Mouse (Mus musculus) heart, adult 8-10 months (tissue): ENCODE measurements at regions not wholly inside any gene's neighbourhood (a gene's known extent, or its start where the extent isn't known, plus 50 kb on each side); places are given as distances from the start of the nearest gene placed in this dataset.

Experiments used
- DNase-seq: peaks from one replicate; pipeline ENCODE4 v3.0.0; 2022; ENCODE audit warnings: low spot score

DNA sequence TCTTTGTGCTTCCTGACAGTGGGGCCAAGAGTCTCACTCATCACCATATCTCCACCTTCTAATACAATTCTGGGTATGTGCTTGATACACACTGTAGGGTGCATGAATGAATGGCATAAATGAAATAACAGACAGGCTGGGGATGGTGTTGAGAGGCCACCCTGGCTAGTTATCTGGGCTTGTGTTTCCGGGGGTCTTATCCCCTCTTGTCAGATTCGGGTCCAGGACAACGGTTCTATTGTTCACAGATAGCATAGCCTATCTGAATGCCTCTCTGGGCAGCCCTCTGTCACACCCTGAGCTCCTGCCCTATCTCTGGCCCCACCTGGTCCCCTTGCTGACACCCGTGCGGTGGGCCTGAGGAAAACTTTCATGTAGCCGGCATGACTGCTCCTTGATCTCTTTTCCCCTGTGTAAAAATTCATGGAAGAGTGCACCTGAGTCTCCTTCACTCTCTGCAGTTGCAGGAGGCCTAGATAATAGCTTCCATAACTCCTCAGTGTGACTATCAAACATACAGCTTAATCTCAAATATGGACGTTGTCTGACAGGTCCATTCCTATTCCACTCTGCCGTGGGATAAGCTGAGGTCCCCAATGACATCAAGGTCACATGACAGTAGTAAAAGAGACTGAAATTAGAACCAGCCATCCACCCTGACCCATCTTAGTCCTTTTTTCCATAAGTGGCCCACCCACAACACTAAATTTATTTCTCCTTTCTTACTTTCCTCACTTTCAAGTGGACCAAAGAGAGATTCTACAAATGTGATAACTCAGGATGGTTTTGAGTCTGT lies 1298.4 kb upstream of the A1bg start:
- no peak for DNase-seq

- DNase-seq, result no peak
Observed at GRCm38 (mm10) chr15:62220620-62221019, 1297.8 kb upstream of the A1bg start.

DNA sequence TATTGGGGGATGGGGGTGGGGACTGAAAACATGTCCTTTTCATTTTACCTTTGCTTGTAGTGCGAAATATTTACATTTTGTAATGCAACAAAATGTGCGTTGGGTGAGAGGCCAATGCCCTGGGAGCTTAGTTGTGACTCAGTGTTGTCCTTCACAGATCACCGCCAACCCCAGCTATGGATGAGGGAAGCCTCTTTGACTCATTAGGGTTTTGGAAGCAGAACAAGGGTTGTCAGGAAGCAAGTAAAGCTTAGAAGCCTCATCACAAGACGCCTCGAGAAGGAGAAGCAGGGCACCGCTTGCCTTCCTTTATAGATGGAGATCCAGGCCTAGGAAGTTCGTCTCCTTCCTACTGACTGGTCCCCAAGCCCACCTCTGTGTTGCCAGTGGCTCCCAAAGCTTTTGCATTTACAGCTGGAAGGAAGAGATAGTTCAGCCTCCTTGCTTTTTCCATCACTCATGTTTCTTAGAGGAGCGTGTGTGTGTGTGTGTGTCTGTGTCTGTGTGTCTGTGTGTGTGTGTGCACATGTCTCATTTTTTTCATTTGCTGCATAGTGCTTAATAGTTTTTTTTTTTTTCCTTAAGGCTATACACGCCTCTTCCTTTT lies 1297.2 kb upstream of the A1bg start:
- DNase-seq, result no peak

- no peak for DNase-seq
Observed at GRCm38 (mm10) chr15:62218346-62219080, 1295.7 kb upstream of the A1bg start.

DNA sequence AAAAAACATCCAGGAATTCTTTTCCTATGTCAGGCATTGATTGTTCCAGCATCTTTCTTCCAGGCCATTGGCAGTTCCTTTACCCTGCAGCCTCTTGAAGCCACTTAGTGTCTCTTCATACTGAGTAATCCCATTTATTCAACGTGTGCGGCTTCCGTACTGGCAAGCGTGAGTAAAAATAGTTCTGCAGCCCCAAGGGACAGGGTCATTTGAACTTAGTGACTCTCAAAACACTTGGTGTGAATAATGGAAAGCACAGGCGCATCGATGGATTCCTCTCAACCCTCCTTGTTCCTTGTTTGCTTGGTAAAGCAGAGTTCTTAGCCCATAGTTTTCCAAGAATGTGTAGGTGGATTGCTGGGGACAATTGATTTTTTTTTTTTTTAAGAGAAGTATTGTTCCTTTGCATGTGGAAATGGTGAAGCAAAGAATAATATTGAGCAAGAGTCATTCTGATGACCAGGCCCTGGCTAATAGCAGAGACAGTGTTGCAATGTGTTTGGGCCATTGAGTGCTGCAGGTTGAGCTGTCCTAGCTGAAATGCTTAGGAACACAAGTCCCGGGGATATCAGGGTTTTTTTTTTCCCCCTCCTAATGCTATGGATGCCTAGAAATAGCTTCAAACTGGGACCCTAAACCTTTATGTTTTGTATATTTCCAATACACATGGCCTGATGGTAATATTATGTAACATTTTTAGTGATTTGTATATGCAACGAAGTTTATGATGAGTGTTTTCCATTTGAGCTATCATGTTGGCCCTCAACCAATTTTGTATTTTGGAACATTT lies 1294.1 kb upstream of the A1bg start:
- DNase-seq, result peak; percentile 60

GRCm38 (mm10) chr15:62215616-62216398 lies 1293.0 kb upstream of the A1bg start:
- no peak for DNase-seq

DNA sequence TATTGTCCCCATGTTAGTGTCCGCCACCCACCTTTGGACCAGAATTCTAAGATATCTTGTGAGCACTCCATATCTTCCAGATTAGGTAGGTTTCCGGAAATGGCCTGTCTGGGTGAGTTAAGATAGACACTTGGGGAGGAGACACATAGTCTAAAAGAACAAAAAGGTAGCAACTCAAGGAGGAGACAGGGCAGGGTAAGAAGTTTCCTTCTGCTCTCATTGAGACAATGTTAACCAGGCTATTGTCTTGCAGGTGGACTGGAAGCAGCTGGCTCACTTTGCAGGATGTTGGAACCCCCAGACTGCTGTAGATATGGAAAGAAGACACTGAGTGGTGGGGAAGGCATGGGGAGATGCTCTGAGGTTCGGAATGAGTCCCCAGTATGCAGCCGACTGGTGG lies 1291.5 kb upstream of the A1bg start:
- DNase-seq, result no peak

DNA sequence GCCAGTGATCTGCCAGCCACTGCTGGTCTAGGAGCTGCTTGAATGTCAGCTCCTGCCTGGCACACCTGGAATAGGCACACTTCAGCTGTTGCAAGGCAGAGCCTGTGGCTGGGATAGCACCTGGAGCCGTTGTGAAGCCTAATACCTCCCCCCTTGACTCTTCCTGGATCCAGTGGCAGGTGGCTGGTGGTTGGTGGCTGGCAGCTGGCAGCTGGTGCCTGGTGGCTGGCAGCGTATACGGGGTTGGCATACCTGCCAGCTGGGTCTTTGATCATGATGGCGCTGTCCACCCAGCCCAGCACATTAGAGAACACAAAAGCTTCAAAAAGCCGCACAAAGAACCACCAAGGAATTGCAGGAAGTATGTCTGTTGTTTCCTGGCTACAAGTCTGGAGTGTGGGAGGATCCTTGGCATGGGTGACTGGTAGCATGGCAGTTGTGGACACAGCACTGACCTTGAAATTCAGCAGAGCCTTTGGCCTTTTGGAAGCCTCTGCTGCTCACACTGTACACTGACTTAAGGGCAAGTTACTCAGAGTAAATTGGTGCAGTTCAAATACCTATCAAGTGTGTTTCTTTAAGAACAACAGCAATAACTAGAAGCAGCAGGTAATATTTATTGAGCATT lies 1289.6 kb upstream of the A1bg start:
- no peak for DNase-seq

GRCm38 (mm10) chr15:62209881-62210481 lies 1287.2 kb upstream of the A1bg start:
- DNase-seq, result no peak

- DNase-seq, result no peak
Observed at GRCm38 (mm10) chr15:62209296-62209695, 1286.5 kb upstream of the A1bg start.

DNA sequence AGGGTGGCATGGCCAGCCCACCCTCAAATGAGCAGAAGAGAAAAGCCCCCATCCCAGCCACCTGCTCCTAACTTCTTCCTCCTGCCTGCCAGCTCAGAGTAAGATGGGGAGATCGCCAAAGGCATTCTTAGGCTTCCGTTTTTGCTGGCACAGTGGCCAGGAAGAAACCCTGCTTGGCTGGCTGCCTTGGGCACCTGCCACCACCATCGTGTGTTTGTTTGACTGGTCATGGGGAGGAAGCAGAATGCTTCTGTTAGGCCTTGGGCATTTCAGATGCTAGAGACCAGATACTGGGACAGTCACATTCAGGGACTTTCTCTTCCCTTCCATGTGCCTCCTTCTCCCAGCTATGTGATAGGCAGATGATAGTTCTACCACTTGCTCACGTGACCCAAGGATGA lies 1283.7 kb upstream of the A1bg start:
- no peak for DNase-seq

GRCm38 (mm10) chr15:62203951-62204905 lies 1281.4 kb upstream of the A1bg start:
- DNase-seq, result no peak

DNA sequence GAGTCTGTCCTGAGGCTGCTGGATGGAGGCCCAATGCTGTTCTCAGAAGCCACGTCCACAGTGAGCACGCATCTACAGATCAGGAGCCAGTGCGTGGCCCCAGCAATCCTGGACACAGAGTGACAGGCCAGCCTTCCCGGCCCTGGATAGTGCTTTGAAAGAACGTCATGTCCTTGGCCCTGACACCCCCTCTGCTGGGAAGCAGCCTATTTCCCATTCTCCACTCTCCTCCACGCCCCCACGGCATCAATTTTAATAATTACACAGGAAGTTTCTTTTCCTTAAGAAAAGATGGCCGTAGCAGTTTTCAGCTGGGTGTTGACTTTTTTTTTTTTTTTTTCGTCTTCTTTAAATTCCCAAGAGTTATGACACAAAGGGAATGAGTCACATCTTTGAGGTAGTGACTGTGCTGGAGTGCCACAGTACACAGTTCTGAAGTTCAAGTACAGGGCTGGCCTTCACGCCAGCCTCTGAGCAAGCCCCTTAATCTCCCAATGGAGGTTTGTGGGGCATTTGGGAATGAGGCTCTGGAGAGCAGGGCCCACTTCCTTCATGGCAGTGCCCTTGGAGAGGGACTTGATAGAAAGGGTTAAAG lies 1280.1 kb upstream of the A1bg start:
- peak; percentile 70 for DNase-seq

GRCm38 (mm10) chr15:62198721-62199120 lies 1275.9 kb upstream of the A1bg start:
- no peak for DNase-seq

DNA sequence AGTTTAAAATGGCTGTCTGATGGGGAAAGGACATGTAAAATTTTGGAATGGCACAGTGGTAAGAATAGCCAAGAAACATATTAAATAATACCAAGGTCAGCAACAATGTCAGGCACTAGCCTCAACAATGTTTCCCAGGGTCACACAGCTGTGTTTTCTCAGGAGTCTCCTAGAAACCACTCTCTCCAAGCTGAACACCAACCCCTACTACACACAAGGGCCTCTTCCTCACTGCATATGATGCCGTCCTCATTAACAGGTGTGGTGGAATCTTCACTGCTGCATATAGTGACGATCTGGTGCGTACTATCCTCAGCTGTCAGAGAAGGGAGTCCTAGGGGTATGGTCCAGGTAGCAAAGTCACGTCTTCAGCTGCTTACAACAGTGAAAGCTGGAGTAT lies 1275.4 kb upstream of the A1bg start:
- no peak for DNase-seq

DNA sequence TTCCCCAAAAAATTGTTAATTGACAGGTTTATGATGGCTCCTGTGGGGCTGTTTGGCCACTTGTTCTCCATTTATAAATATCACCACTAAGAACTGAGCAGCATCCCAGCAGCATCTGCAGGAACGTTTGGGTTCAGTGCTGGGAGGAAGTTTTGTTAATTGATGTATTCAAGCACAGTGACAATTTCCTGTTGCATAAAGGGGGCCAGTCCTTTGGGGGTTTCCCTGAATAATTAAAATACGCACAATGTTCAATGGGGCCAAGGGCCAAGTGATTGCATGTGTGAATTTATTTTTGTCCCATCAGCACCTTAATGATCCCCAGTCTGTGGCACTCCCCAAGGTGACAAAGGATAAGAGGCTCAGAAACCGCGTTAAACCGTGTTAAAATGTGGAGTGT lies 1272.6 kb upstream of the A1bg start:
- no peak for DNase-seq

DNA sequence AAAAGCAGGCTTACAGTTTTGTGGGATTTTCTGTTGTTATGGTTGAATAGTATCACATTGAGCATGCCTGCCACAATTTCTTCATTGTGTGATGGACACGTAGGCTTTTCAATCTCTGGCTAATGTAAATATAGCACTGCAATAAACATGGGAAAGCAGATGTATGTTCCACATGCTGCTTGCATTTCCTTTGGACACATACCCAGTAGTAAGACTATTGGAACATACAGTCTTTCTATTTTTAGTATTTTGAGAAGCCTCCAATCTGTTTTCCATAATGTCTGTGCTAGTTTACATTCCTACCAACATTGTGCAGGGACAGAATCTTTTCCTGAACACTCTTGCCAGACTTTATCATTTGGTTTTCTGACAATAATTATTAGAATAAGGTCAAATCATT lies 1269.9 kb upstream of the A1bg start:
- no peak for DNase-seq

DNA sequence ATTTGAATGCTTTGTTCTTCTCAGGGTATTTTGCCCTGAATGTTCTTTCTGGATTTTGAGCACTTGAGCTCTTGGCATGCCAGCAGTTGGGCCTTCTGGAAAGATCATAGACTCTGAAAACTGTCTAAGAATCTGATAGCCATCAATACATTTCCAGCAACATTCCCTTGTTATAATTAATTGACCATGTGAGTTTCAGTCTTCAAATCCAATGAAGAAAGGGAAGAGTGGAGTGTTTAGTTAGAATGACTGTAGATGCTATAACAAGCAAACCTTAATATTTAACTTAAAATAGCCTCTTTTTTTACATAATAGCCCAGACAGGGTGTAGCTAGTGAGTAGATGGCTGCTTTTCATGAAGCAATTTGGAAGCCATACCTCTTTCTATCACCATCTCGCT lies 1268.8 kb upstream of the A1bg start:
- DNase-seq, result no peak
